Mouse (Mus musculus) activated CD4-positive, CD25-positive, alpha-beta regulatory T cell, adult 4 months (primary cell): ENCODE measurements around the gene Tie1. TPM values are rescaled to one million over a fixed set of nuclear protein-coding genes. Genes with fewer than 3 reads are reported as not detected.

ENCODE experiments used
- polyA plus RNA-seq, 2 experiments: library from polyadenylated mRNA; unstranded; fragments of 100-300 nt; shearing (Covaris generic); gene quantifications; one replicate each; pipeline ENCODE4 v1.2.1; 2017

Tie1 gene
- polyA plus RNA-seq, 2 experiments from 2014 or later = not detected

Other genes with a start within 250 kb of the Tie1 start
- under 1 TPM; 0.31 to 0.34 TPM for gene Ptprf, start 198.7 kb downstream of the Tie1 start, polyA plus RNA-seq
- gene Szt2, start 80.8 kb downstream of the Tie1 start, polyA plus RNA-seq = 10 to 100 TPM; 11.0 to 11.2 TPM
- gene Med8, start 80.7 kb downstream of the Tie1 start, polyA plus RNA-seq = 100 to 1,000 TPM; 115 to 118 TPM
- 100 to 1,000 TPM; 125 to 129 TPM for gene Elovl1, start 62.0 kb downstream of the Tie1 start, polyA plus RNA-seq
- gene Cdc20, start 52.7 kb downstream of the Tie1 start, polyA plus RNA-seq = 10 to 100 TPM in 1 of 2 experiments, 1 to 10 TPM in 1; 9.4 to 15.3 TPM
- gene Mpl, start 32.5 kb downstream of the Tie1 start, polyA plus RNA-seq = not detected
- not detected for gene 2610528J11Rik, start 36.9 kb upstream of the Tie1 start, polyA plus RNA-seq
- gene Tmem125, start 54.0 kb upstream of the Tie1 start, polyA plus RNA-seq = not detected
- gene Cfap57, start 130.7 kb upstream of the Tie1 start, polyA plus RNA-seq = not detected
- 100 to 1,000 TPM; 163 to 165 TPM for gene Ebna1bp2, start 130.7 kb upstream of the Tie1 start, polyA plus RNA-seq
- gene Olfr62, start 168.9 kb upstream of the Tie1 start, polyA plus RNA-seq = not detected
- not detected for gene Olfr1342, start 202.7 kb upstream of the Tie1 start, polyA plus RNA-seq
- not detected for gene Olfr1341, start 213.5 kb upstream of the Tie1 start, polyA plus RNA-seq
- gene Olfr1340, start 230.1 kb upstream of the Tie1 start, polyA plus RNA-seq = not detected
- gene Olfr1339, start 242.1 kb upstream of the Tie1 start, polyA plus RNA-seq = not detected